Mouse (Mus musculus): ENCODE results near the gene Sfswap. TPM values are rescaled to one million over a fixed set of nuclear protein-coding genes. Genes with fewer than 3 reads are reported as not detected.
A peak's percentile ranks its signal among the peaks of the same experiment; 100 is the strongest.
"Not testable (repeated sequence)": the region's sequence is repeated elsewhere in the genome, so short reads cannot be mapped to it uniquely, and the experiment has no call there.

The Sfswap gene
- polyA plus RNA-seq, 1 experiment = 145 TPM

DNA sequence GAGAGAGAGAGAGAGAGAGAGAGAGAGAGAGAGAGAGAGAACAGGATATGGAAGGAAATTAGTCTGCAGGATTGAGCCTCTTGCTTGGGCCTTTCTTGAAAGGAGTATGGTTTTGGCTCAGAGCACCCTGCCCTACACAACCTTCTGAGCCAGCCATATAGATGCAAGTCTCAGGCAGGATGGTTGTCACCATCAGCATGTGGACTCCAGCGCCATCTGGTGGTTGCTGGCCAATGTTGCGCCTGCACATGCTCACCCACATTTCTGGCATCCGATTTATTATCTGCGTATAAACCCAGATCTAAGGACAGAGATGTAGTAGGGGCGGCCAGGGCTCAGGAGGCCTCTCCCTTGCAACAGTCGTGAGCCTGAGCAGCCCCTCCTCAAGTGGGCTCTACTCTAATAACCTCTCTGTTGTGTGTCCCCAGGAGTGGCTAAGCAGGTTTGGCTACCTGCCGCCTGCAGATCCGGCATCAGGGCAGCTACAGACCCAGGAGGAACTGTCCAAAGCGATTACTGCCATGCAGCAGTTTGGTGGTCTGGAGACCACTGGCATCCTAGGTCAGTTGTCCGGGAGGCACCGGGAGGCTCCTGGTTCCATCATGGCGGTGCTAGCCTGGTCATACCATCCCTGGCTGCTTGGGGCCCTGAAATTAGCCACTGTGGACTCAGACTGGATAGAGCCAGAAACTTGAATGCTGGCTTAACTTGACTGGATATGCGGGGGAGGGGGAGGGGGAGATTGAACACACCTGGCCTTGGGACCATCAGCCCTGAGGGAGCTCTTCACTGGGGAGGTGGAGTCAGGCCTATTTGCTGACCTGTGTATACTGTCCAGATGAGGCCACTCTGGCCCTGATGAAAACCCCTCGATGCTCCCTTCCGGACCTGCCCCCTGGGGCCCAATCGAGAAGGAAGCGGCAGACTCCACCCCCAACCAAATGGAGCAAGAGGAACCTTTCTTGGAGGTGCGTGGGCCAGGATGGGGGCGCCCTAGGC is 93.4 kb downstream of the Sfswap start:
- H3K27ac ChIP-seq (ENCODE audit: insufficient read depth, low read length) = no peak overlapping the region
- peak; percentile 98 for TF ChIP-seq CTCF (IDR thresholded peaks at IDR 0.05; ENCODE audit: extremely low read depth, insufficient read depth, low read length)
- TF ChIP-seq POLR2A (IDR thresholded peaks at IDR 0.05; ENCODE audit: extremely low read depth, insufficient read depth, low read length) = no peak
- H3K4me1 ChIP-seq (ENCODE audit: control insufficient read depth, insufficient read depth, low read length) = peaks cover 3% of the 10 kb centered on the region
- H3K4me3 ChIP-seq (ENCODE audit: insufficient read depth, low read length) = no peak overlapping the region

DNA sequence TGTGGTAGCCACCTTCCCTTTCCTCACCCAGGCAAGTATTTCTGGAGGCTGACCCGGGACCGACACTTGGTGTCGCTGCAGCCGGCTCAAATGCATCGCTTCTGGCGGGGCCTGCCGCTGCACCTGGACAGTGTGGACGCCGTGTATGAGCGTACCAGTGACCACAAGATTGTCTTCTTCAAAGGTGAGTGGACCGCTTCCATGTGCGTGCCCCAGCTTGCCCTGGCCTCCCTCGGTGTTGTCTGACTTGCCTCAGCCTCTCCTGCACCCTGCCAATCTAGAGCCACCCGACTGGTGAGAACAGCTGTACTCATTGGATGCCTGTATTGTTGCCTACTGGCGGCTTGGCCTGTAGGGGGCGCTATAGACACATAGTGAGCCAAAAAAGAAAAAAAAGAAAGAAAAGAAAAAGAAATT is 101.1 kb downstream of the Sfswap start:
- TF ChIP-seq CTCF (IDR thresholded peaks at IDR 0.05; ENCODE audit: extremely low read depth, insufficient read depth, low read length) (peak; percentile 22; the same call in 1 of the 2 replicates), POLR2A (IDR thresholded peaks at IDR 0.05; ENCODE audit: extremely low read depth, insufficient read depth, low read length) (no peak)
- H3K27ac ChIP-seq (ENCODE audit: insufficient read depth, low read length) = no peak overlapping the region
- no peaks in the 10 kb centered on the region for H3K4me1 ChIP-seq (ENCODE audit: control insufficient read depth, insufficient read depth, low read length)
- no peak overlapping the region for H3K4me3 ChIP-seq (ENCODE audit: insufficient read depth, low read length)

DNA sequence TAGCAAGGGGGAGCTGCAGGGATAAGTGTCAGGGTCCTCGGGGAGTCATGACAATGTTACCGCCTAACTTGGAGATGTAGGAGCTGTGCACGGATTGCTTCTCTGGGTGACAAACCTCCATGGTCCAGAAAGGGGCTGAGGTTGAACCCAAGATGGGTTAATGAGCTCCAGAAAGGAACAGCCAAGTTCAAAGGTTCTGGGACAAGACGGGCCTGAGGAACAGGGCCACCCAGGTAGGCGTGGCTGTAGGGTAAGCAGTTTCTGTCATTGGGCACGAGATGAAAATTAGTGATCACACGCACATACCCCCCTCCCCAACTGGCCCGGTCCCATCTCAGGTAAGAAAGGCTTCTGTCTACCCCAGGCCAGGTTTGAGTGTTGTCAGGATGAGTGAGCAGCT is 106.5 kb downstream of the Sfswap start:
- Histone ChIP-seq H3K27ac (ENCODE audit: insufficient read depth, low read length) (no peak overlapping the region), H3K4me3 (ENCODE audit: insufficient read depth, low read length) (no peak overlapping the region), H3K4me1 (ENCODE audit: control insufficient read depth, insufficient read depth, low read length) (no peaks in the 10 kb centered on the region)
- TF ChIP-seq POLR2A (IDR thresholded peaks at IDR 0.05; ENCODE audit: extremely low read depth, insufficient read depth, low read length) (no peak), CTCF (IDR thresholded peaks at IDR 0.05; ENCODE audit: extremely low read depth, insufficient read depth, low read length) (no peak)

DNA sequence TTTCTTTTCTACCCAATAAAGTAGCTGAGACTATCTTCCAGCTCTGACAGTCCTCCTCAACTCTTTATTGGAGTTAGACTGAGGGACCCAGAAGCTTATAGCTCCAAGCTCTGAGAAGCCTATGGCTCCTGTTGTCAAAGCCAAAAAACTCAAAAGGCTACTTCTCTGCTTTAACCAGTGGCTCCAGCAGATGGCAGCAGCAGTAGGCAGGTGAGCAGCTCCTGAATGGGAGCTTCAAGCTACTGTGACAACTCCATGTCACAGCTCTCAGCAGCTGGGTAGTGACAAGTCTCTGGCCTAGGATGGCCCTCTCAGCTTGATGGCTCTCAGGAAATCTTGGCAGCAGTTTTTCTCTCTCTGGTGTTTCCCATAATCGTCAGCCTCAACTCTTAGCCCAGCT is 110.0 kb downstream of the Sfswap start:
- H3K27ac ChIP-seq (ENCODE audit: insufficient read depth, low read length) = no peak overlapping the region
- H3K4me3 ChIP-seq (ENCODE audit: insufficient read depth, low read length) = no peak overlapping the region
- TF ChIP-seq POLR2A (IDR thresholded peaks at IDR 0.05; ENCODE audit: extremely low read depth, insufficient read depth, low read length) (no peak), CTCF (IDR thresholded peaks at IDR 0.05; ENCODE audit: extremely low read depth, insufficient read depth, low read length) (peak; percentile 79)
- H3K4me1 ChIP-seq (ENCODE audit: control insufficient read depth, insufficient read depth, low read length) = no peaks in the 10 kb centered on the region

DNA sequence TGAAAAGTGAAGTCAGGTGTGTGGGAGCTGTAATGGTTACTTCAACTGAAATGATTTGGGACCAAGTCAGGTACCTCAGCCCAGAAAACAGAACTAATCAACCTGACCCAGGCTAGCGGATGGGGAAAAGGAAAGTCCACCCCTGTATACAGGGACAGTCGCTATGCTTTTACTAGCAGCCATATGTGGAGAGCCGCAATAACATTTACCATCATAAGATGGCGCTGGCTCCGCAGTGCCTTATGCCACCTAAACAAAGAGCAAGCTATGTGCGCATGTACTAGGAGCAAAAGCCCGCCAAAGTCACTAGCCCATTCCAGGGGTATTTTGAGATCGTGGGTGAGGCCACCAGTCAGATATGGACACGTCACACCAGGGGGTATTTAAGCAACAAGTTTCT is 119.6 kb downstream of the Sfswap start:
- TF ChIP-seq CTCF (IDR thresholded peaks at IDR 0.05; ENCODE audit: extremely low read depth, insufficient read depth, low read length) = 0 out of 2 replicates have a peak, but pooled peaks have one; percentile 10
- not testable (repeated sequence) for H3K4me3 ChIP-seq (ENCODE audit: insufficient read depth, low read length); H3K4me1 ChIP-seq (ENCODE audit: control insufficient read depth, insufficient read depth, low read length); H3K27ac ChIP-seq (ENCODE audit: insufficient read depth, low read length)

Other genes with a start within 250 kb of the Sfswap start
- gene Mmp17, start 82.9 kb downstream of the Sfswap start, polyA plus RNA-seq (2012; rRNA removed) = 83.9 and 90.5 TPM in 2 replicates
- gene Zfp11, start 168.9 kb downstream of the Sfswap start, polyA plus RNA-seq (2012; rRNA removed) = 5.2 and 5.9 TPM in 2 replicates
- not detected in 2 replicates for gene Sept14, start 207.3 kb downstream of the Sfswap start, polyA plus RNA-seq (2012; rRNA removed)
- 100 and 111 TPM in 2 replicates for gene Mrps17, start 214.3 kb downstream of the Sfswap start, polyA plus RNA-seq (2012; rRNA removed)
- 84.1 and 88.4 TPM in 2 replicates for gene Nipsnap2, start 223.8 kb downstream of the Sfswap start, polyA plus RNA-seq (2012; rRNA removed)

Data from cortical plate, adult 2 months (tissue).